Mouse (Mus musculus): Measurements from ENCODE around the gene Cadm2. TPM values are rescaled to one million over a fixed set of nuclear protein-coding genes. Genes with fewer than 3 reads are reported as not detected.

Gene Cadm2
- total RNA-seq, 2 experiments from 2014 or later: 192 to 198 TPM

DNA sequence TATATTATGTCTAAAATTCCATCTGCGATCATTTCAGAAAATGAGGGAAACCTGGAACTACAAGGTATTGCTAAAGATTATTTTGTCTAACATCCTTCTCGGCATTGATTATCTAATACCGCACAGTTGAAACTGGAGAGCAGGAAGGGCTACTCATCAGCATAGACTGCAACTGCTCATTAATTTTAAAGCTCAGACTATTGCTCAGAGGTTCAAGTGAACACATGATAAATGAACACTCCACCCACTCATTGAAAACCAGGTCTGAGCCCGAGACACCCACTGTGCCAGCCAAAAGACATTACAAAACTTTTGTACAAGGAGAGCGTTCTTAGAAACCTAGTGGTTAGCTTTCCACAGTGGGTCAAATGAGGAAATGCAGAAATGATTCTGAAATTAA is 652.4 kb downstream of the Cadm2 start:
- DNase-seq (ENCODE audit: low spot score in 2 of 2): no peak

GRCm38 (mm10) chr16:66967686-66968085 is 653.0 kb downstream of the Cadm2 start:
- DNase-seq (ENCODE audit: low spot score in 2 of 2): no peak

DNA sequence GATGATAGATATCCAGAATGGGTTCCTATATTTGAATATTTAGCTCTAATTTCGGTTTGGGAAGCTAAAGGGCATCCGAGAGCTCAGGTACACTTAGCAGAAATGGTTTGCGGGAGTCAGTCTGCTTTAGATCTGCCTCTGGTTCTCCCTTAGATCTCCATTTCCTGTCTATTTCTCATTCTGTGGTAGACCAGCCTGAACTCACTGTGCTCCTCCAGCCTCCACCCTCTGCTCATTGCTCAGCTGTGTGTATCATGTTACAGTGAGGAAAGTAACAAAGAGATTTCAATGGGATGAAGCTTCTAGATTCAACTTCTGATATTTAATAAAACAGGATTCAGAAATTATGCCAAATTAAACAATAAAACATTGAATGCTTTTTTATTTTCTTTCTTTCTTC is 661.6 kb downstream of the Cadm2 start:
- DNase-seq (ENCODE audit: low spot score in 2 of 2): no peak

DNA sequence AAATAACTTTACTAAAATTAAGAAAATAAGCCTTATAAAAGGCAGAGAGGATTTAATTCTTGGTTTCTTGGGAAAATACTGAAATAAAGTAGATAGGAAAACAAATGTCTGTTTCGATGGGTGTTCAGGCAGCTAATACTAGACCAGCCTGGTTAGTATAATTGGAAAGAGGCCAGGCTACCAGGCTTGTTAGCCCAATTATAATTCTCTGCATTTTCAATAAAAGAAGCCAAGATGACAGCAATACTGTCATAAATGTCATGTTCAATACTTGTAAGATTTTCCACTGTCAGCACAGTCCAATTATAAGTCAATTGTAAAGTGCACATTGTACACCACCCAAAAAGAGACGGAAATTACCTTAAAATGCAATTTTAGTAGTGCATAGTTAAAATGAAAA is 664.8 kb downstream of the Cadm2 start:
- DNase-seq (ENCODE audit: low spot score in 2 of 2): no peak

DNA sequence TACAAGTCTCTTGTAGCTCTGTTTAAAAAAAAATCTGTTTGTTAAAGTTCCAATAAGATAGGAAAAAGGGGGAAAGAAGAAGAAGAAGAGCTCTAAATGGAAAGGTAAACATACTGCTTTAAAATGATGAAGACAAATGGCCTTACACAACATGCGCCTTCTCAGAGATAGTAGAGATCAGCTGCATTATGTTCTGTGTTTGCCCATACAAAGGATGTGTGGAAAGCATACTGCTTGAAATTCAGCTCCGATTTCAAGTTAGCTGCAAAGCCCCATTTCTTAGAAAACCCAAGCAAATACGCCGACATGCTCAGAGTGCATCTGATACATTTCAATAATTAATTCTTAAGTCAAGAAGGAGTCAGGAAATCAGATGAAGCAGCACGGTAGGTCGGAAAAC is 684.4 kb downstream of the Cadm2 start:
- no peak for DNase-seq (ENCODE audit: low spot score in 2 of 2)

DNA sequence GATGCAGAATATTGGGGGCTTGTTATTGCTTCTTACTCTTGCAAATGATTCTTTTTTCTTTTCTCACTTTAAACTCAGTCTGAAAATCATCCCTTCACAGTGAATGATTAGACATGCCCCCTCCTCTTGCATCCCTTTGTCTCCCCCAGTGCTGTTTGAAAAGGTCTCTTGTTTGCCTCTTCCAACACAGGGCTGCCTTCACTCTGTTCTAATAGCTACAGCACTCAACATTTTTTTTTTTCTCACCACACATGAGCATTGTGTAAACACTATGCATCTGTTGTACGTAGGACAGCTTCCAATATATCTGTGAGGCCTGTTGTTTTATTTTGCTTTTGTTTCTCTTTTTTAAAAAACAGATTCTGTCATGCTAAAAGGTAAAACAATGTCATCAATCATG is 695.2 kb downstream of the Cadm2 start:
- DNase-seq (ENCODE audit: low spot score in 2 of 2): no peak

DNA sequence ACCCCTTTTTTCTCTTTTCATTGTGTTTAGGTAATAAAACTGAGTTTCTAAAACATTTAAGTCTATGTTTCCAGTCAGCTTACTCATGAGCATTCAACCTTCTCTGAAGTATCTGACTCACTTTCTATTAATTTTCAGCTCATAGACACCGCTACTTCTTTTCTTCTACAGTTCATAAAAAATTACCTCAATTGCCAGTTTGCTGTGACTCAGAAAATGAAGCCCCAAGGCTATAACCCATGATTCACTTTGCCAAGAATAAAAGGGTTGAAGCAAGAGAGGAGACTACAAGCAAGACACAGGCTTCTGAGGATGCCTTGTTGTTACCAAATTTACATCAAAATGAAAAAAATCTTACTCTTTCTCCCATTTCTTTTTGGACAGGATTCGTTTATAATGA is 698.0 kb downstream of the Cadm2 start:
- DNase-seq (ENCODE audit: low spot score in 2 of 2): no peak

- DNase-seq (ENCODE audit: low spot score in 2 of 2): no peak
Measured at GRCm38 (mm10) chr16:66921414-66921915, 699.2 kb downstream of the Cadm2 start.

DNA sequence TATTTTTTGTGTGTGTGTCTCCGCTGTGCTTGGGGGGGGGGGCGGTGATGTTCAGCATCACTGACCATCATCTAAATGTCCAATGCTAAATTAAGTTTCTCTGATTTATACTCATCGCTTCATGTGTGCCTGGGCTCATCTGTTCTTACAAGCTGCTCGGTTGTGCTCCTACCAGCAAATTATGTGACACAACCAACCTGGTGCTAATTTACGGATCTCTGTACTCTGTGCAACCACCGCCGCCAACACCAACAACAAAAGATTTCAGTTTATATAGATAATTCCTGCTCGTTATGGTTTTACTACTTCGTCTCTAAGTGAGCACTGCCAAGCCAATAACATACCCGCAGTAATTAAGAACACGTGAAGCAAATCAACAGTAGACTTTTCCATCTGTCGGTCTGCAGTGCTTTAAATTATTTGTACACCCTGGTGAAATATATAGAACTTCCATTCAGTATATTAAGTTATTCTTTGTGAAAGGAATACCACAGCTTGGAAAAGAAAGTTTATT is 700.8 kb downstream of the Cadm2 start:
- DNase-seq (ENCODE audit: low spot score in 2 of 2): no peak

DNA sequence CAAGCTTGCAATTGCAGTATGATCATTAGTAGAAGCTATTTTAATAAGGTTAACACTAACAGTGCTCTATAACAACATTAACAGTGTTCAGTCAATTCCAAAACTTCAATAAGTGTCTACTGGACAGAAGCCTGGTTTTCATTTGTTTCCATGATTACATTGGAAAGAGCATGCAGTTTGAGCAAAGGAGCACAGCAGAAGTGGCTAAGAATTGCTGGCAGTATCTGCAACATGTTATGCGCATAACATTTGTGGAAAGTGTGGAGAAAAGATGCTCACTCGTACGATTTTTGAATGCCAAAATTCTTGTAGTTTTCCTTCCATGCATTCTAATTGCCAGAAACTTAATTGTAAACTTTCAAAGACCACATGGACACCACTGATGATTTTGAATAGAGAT is 718.9 kb downstream of the Cadm2 start:
- DNase-seq (ENCODE audit: low spot score in 2 of 2): no peak

DNA sequence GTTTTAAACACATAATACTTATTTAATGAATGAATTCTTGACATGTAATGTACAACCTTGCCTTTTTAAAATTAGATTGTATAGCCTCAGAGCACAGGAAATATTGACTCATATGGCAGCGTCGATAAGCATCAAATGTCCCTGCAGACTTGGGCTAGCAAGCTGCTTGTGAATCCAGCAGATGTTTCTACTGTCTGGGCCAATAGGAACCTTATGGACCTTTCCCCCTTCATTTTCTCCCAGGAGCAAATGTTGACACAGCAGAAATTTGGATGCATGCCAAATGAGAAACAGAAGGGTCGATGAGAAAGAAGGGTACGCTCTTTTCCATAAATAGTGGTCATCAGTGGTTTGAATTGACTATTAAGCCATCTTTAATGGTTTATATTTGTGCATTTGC is 720.0 kb downstream of the Cadm2 start:
- DNase-seq (ENCODE audit: low spot score in 2 of 2): no peak

GRCm38 (mm10) chr16:66892359-66892758 is 728.3 kb downstream of the Cadm2 start:
- DNase-seq (ENCODE audit: low spot score in 2 of 2): no peak

GRCm38 (mm10) chr16:66891559-66892247 is 729.0 kb downstream of the Cadm2 start:
- DNase-seq (ENCODE audit: low spot score in 2 of 2): no peak

GRCm38 (mm10) chr16:66889907-66890306 is 730.8 kb downstream of the Cadm2 start:
- no peak for DNase-seq (ENCODE audit: low spot score in 2 of 2)

DNA sequence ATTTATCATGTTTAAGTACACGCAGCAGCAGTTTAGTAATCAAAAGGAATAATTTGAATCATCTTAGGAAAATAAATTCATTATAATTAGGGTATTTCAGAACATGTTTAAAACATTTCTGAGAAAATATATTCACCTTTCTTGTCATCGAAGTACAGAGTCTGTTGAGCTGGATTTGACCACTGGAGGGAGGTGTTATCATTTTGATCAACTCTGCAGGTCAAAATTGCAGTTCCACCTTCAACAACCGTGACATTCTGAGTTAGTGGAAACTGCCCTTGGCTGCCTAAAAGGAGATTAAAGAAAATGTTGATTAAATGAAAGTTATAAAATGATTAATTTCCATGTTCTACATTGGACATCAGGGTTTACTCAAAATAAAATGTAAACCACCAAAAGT is 738.1 kb downstream of the Cadm2 start:
- no peak for DNase-seq (ENCODE audit: low spot score in 2 of 2)

DNA sequence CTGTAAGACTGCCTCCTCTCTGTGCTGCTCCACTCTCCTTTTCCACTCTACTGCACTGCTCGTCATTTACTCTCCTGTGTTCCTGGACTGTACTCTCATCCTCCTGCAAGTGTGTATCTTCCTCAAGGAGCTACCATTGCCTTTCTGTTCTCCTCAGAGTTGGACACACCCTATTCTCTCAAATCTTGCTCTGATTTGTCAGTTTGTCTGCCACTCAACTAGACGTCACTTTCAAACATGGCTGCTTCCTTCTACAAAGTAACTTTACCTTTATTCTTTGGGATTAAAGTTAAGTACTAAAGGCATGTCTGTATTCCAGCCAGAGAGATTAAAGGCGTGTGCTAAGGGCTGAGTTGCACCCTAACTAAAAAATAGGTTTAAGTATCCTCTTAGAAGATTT is 749.5 kb downstream of the Cadm2 start:
- DNase-seq (ENCODE audit: low spot score in 2 of 2): no peak

GRCm38 (mm10) chr16:66851047-66851446 is 769.7 kb downstream of the Cadm2 start:
- DNase-seq (ENCODE audit: low spot score in 2 of 2): no peak

- no peak for DNase-seq (ENCODE audit: low spot score in 2 of 2)
Measured at GRCm38 (mm10) chr16:66824866-66825265, 795.8 kb downstream of the Cadm2 start.

DNA sequence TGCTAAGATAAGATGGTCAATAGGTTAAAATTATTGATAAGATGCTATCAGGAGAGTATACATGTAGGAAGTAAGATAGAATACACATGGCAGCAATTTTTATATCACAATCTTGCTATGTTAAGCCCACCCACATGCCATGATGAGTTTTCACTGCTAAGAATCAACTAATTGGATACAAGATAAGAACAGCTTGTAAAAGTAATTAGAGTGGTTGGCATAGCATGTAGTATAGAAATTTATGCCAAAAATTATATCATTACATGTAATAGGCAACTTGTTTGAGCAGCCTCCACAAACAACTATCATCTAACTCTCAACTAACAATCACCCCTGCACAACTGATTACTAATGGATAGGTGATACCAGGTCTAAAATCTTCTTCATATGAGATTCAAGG is 809.2 kb downstream of the Cadm2 start:
- DNase-seq (ENCODE audit: low spot score in 2 of 2): no peak

GRCm38 (mm10) chr16:66798204-66798603 is 822.5 kb downstream of the Cadm2 start:
- no peak for DNase-seq (ENCODE audit: low spot score in 2 of 2)

DNA sequence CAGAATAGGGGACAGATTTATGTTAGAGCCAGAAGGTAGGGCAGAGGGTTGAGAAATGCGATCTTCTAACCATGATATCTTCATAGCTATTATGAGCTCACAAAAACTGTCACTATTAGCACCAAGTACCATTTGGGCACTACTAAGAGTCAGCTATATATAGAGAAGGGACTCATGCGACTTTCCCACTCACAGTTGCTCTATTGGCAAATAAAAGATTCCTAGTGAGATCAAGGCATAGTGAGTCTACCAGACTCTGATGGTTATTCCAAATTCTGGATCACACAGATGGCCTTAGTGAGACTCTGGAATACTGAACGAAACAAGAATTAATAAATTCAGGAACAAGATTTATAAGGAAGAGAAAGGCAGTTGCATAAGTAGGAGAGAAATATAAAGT is 827.6 kb downstream of the Cadm2 start:
- no peak for DNase-seq (ENCODE audit: low spot score in 2 of 2)

DNA sequence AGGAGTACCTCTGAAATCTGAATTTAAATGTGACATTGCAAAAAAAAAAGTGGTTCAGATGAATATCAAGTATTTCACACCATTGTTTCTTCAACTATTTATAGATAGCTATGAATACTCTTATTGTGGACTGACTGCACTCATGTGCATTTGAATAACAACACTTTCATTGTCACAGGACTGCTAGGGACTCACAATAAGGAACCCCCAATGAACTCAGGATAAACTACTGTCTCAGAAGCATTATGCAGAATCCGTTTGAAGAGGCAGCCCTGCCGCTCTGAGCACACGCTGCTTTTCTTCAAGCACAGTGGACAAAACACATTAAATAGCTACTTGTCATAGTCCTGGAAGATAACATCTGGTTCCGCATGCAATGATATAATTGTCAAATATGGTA is 848.8 kb downstream of the Cadm2 start:
- DNase-seq (ENCODE audit: low spot score in 2 of 2): no peak

DNA sequence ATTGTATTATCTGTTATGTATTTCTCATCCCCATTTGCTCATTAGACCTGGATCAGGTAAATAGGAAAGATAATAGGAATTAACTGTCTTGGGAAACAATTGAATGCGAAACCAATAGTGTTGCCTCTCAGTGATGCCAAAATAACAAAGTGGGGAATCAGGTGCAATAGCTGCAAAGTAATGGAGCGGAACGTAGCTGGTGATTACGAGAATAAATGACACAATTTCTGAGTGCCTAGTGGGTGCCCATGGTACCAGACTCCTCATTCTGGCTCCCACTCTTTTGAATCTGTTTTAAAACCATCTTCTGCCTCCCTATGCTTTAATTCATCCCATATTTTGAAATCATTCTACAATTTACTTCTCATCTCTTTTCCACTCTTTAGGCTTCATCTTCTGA is 851.2 kb downstream of the Cadm2 start:
- no peak for DNase-seq (ENCODE audit: low spot score in 2 of 2)

Data from left cerebral cortex, adult 18-20 months (tissue).